Mouse (Mus musculus) heart, postnatal 0 days (tissue): ENCODE measurements around the gene Arl15. TPM values are rescaled to one million over a fixed set of nuclear protein-coding genes. Genes with fewer than 3 reads are reported as not detected.

Source experiments
- ATAC-seq: fragments of 200-750 bp; cut with Nextera tagmentation; 2 replicates; pipeline ENCODE4 v1.8.0; 2017; ENCODE audit warnings: low read depth, moderate number of reproducible peaks, moderate library complexity; ENCODE audit not compliant: insufficient read depth
- DNase-seq: peaks from one replicate; pipeline ENCODE4 v3.0.0-alpha.2; 2016; ENCODE audit warnings: low spot score
- H3K27ac ChIP-seq: fragments of 300-500 bp; sonication (generic); 2 replicates; pipeline ENCODE4 v1.5.1; 2014; ENCODE audit warnings: low read depth, mild to moderate bottlenecking
- H3K27me3 ChIP-seq: fragments of 300-500 bp; sonication (generic); 2 replicates; pipeline ENCODE4 v1.6.1; 2014; ENCODE audit warnings: low read length, mixed read lengths; ENCODE audit not compliant: control insufficient read depth, insufficient read depth
- H3K36me3 ChIP-seq: fragments of 300-500 bp; sonication (generic); replicated peaks from 2 replicates; pipeline ENCODE4 v1.6.1; 2014; ENCODE audit warnings: low read length, mixed read lengths; ENCODE audit not compliant: control insufficient read depth, insufficient read depth
- H3K4me1 ChIP-seq: fragments of 300-500 bp; sonication (generic); 2 replicates; pipeline ENCODE4 v1.6.1; 2014; ENCODE audit warnings: antibody characterized with exemption; ENCODE audit not compliant: control insufficient read depth, insufficient read depth
- H3K4me2 ChIP-seq: fragments of 300-500 bp; sonication (generic); 2 replicates; pipeline ENCODE4 v1.6.1; 2014; ENCODE audit warnings: low read depth, mild to moderate bottlenecking, low read length, moderate library complexity
- H3K4me3 ChIP-seq: fragments of 300-500 bp; sonication (generic); 2 replicates; pipeline ENCODE4 v1.5.1; 2014; ENCODE audit warnings: low read depth, low read length
- H3K9ac ChIP-seq: fragments of 300-500 bp; sonication (generic); replicated peaks from 2 replicates; pipeline ENCODE4 v1.6.1; 2014; ENCODE audit warnings: low read depth, low read length, mixed read lengths
- H3K9me3 ChIP-seq: fragments of 300-500 bp; sonication (generic); replicated peaks from 2 replicates; pipeline ENCODE4 v1.6.1; 2016; ENCODE audit warnings: low read length; ENCODE audit not compliant: control insufficient read depth
- CTCF ChIP-seq: IDR thresholded peaks from 2 replicates; pipeline ENCODE4 v1.5.1; 2016; ENCODE audit warnings: antibody characterized with exemption, control low read depth, low read depth
- EP300 ChIP-seq: IDR thresholded peaks from 2 replicates; pipeline ENCODE4 v1.6.1; 2016; ENCODE audit warnings: antibody characterized with exemption, low read depth
- WGBS: fragments of 180-500 bp; shearing (Covaris S2); extraction: QIAGEN DNeasy Blood & Tissue Kit; methylation state at CpG from one replicate; pipeline ENCODE4 v1.1.7; 2014; 5-methylcytosine and 5-hydroxymethylcytosine counted together
- polyA plus RNA-seq: library from polyadenylated mRNA; unstranded; fragments of >200 nt; fragmentation: Nextera tagmentation; extraction: Ambion mirVana; gene quantifications from 2 replicates; pipeline ENCODE4 v1.2.1, GENCODE M21; 2015
- total RNA-seq: library from RNA; depleted of rRNA; stranded (reverse); fragments of >200 nt; gene quantifications from 2 replicates; pipeline ENCODE4 v1.2.3, GENCODE M21; 2014; ENCODE audit warnings: low replicate concordance

Arl15 gene
- total and polyA plus RNA-seq, 2 experiments from 2014 or later: 3.9 to 16.5 TPM

- Histone ChIP-seq H3K4me1 (no peaks in the 10 kb centered on the region), H3K27me3 (no peaks in the 10 kb centered on the region), H3K9me3 (no peaks in the 10 kb centered on the region), H3K4me3 (no peak overlapping the region), H3K36me3 (no peaks in the 10 kb centered on the region), H3K27ac (no peak overlapping the region), H3K9ac (no peak overlapping the region), H3K4me2 (no peak overlapping the region)
- DNase-seq (no peak), ATAC-seq (no peak)
- WGBS: 76% methylated on average over 13 of the region's 13 CpGs
- TF ChIP-seq CTCF: no peak
- TF ChIP-seq EP300: no peak
Measured at GRCm38 (mm10) chr13:113986864-113987562, 192.7 kb downstream of the Arl15 start.

GRCm38 (mm10) chr13:113990247-113990646 is 195.9 kb downstream of the Arl15 start:
- Histone ChIP-seq H3K36me3 (no peaks in the 10 kb centered on the region), H3K4me2 (no peak overlapping the region), H3K4me1 (no peaks in the 10 kb centered on the region), H3K27ac (no peak overlapping the region), H3K4me3 (no peak overlapping the region), H3K9me3 (no peaks in the 10 kb centered on the region), H3K9ac (no peak overlapping the region), H3K27me3 (no peaks in the 10 kb centered on the region)
- TF ChIP-seq CTCF (no peak), EP300 (no peak)
- ATAC-seq (no peak), DNase-seq (no peak)
- WGBS: 87% methylated on average over 3 of the region's 3 CpGs

GRCm38 (mm10) chr13:113990701-113991100 is 196.4 kb downstream of the Arl15 start:
- TF ChIP-seq CTCF (no peak), EP300 (no peak)
- 76% methylated on average over 10 of the region's 10 CpGs for WGBS
- no peaks in the 10 kb centered on the region for H3K36me3 ChIP-seq
- no peak overlapping the region for H3K4me3 ChIP-seq
- H3K4me1 ChIP-seq: no peaks in the 10 kb centered on the region
- H3K27me3 ChIP-seq: no peaks in the 10 kb centered on the region
- no peak overlapping the region for H3K4me2 ChIP-seq
- no peak for ATAC-seq
- H3K27ac ChIP-seq: no peak overlapping the region
- H3K9me3 ChIP-seq: no peaks in the 10 kb centered on the region
- H3K9ac ChIP-seq: no peak overlapping the region
- DNase-seq: no peak

- H3K4me1 ChIP-seq: no peaks in the 10 kb centered on the region
- TF ChIP-seq EP300 (no peak), CTCF (no peak)
- no peaks in the 10 kb centered on the region for H3K36me3 ChIP-seq
- no peaks in the 10 kb centered on the region for H3K27me3 ChIP-seq
- no peak for DNase-seq
- ATAC-seq: no peak
- no peak overlapping the region for H3K27ac ChIP-seq
- H3K9me3 ChIP-seq: no peaks in the 10 kb centered on the region
- H3K4me2 ChIP-seq: no peak overlapping the region
- 84% methylated on average over 2 of the region's 2 CpGs for WGBS
- no peak overlapping the region for H3K4me3 ChIP-seq
- H3K9ac ChIP-seq: no peak overlapping the region
Measured at GRCm38 (mm10) chr13:113993066-113993465, 198.8 kb downstream of the Arl15 start.

- Histone ChIP-seq H3K4me2 (no peak overlapping the region), H3K4me1 (no peaks in the 10 kb centered on the region), H3K9me3 (no peaks in the 10 kb centered on the region), H3K4me3 (no peak overlapping the region), H3K27ac (no peak overlapping the region), H3K27me3 (no peaks in the 10 kb centered on the region), H3K36me3 (no peaks in the 10 kb centered on the region), H3K9ac (no peak overlapping the region)
- no peak for ATAC-seq
- 46% methylated on average over 6 of the region's 6 CpGs for WGBS
- no peak for TF ChIP-seq CTCF
- no peak for TF ChIP-seq EP300
- DNase-seq: no peak
Measured at GRCm38 (mm10) chr13:113994586-113994985, 200.3 kb downstream of the Arl15 start.
